Mouse (Mus musculus) liver, adult 2 months (tissue): ENCODE measurements around the gene Ptges3l.

ENCODE experiments used
- CTCF ChIP-seq: fragments of 200-500 bp; IDR thresholded peaks from 2 replicates; pipeline ENCODE4 v1.5.1; 2011; ENCODE audit warnings: low read depth, low read length, control low read depth
- POLR2A ChIP-seq: fragments of 200-500 bp; IDR thresholded peaks from 2 replicates; pipeline ENCODE4 v1.6.1; 2011; ENCODE audit warnings: low read length, control low read depth; ENCODE audit not compliant: insufficient read depth; ENCODE audit errors: extremely low read depth

- TF ChIP-seq CTCF, result no peak
- TF ChIP-seq POLR2A, result no peak
These were observed 9.8 kb downstream of the Ptges3l start for GRCm38 (mm10) chr11:101415306-101415705.
